Mouse (Mus musculus) midbrain, embryonic 15.5 days (tissue): ENCODE measurements around the gene Stpg1. TPM values are rescaled to one million over a fixed set of nuclear protein-coding genes. Genes with fewer than 3 reads are reported as not detected.

Experiments used
- microRNA-seq: library from miRNA; unstranded; fragments of <30 nt; microRNA quantifications from one replicate; pipeline ENCODE4, GENCODE M21; 2016
- polyA plus RNA-seq: library from polyadenylated mRNA; unstranded; fragments of >200 nt; fragmentation: Nextera tagmentation; extraction: Ambion mirVana; gene quantifications from 2 replicates; pipeline ENCODE4 v1.2.1, GENCODE M21; 2015

The Stpg1 gene
- polyA plus RNA-seq, 1 experiment from 2014 or later = 0.36 TPM

Small RNA genes lying within 50 kb of the gene (microRNA-seq; reads per million reads assigned to microRNA genes)
- not detected for gene Gm25317

Other genes with a start within 250 kb of the Stpg1 start
- gene Clic4, start 222.0 kb upstream of the Stpg1 start, polyA plus RNA-seq = 63.8 and 69.5 TPM in 2 replicates
- 169 and 185 TPM in 2 replicates for gene Srrm1, start 141.5 kb upstream of the Stpg1 start, polyA plus RNA-seq
- gene Ncmap, start 96.6 kb upstream of the Stpg1 start, polyA plus RNA-seq = 1.1 and 1.2 TPM in 2 replicates
- gene Rcan3, start 60.9 kb upstream of the Stpg1 start, polyA plus RNA-seq = 53.0 and 54.1 TPM in 2 replicates
- gene Nipal3, start 248 bp downstream of the Stpg1 start, polyA plus RNA-seq = 10.7 and 13.1 TPM in 2 replicates
- gene Grhl3, start 78.8 kb downstream of the Stpg1 start, polyA plus RNA-seq = 1.5 TPM in 2 replicates
- 0.19 and 0.41 TPM in 2 replicates for gene Ifnlr1, start 191.5 kb downstream of the Stpg1 start, polyA plus RNA-seq
- not detected in 2 replicates for gene Il22ra1, start 233.4 kb downstream of the Stpg1 start, polyA plus RNA-seq